Mouse (Mus musculus) cerebellum, adult 18-20 months (tissue): Measurements from ENCODE around the gene Plppr3.

ENCODE experiments used
- DNase-seq, 2 experiments: peaks; one replicate each; pipeline ENCODE4 v3.0.0; 2021

Gene Plppr3

GRCm38 (mm10) chr10:79874290-79874862 lies at the start of gene Plppr3, which contains the start of gene Prtn3:
TSS of gene Plppr3 (minus strand) at chr10:79874634.
TSS of gene Prtn3 (plus strand) at chr10:79874476.
- DNase-seq = peak in 1 of 2 experiments; percentile 61

- DNase-seq = peak in 1 of 2 experiments; percentile 56
Observed at GRCm38 (mm10) chr10:79921572-79921971, 47.1 kb upstream of the Plppr3 start.

GRCm38 (mm10) chr10:79920958-79921535 lies 46.6 kb upstream of the Plppr3 start, which contains the start of gene R3hdm4:
TSS of gene R3hdm4 (minus strand) at chr10:79921208.
- DNase-seq = peak in 1 of 2 experiments; percentile 50

- no peak for DNase-seq
Observed at GRCm38 (mm10) chr10:79920056-79920890, 45.8 kb upstream of the Plppr3 start.

GRCm38 (mm10) chr10:79919251-79919849 lies 44.9 kb upstream of the Plppr3 start:
- DNase-seq = no peak

GRCm38 (mm10) chr10:79918231-79919078 lies 44.0 kb upstream of the Plppr3 start:
- peak; percentile 54 to 56 for DNase-seq

- no peak for DNase-seq
Observed at GRCm38 (mm10) chr10:79917532-79918100, 43.2 kb upstream of the Plppr3 start.

- DNase-seq = peak; percentile 90 to 93
Observed at GRCm38 (mm10) chr10:79916808-79917531, 42.5 kb upstream of the Plppr3 start, which contains the start of gene Kiss1r. TSS of gene Kiss1r (plus strand) at chr10:79916971.

GRCm38 (mm10) chr10:79916081-79916480 lies 41.6 kb upstream of the Plppr3 start:
- DNase-seq = peak in 1 of 2 experiments; percentile 40

GRCm38 (mm10) chr10:79914948-79915596 lies 40.6 kb upstream of the Plppr3 start:
- DNase-seq = no peak

- DNase-seq = no peak
Observed at GRCm38 (mm10) chr10:79914131-79914947, 39.9 kb upstream of the Plppr3 start.

- DNase-seq = no peak
Observed at GRCm38 (mm10) chr10:79912412-79912811, 38.0 kb upstream of the Plppr3 start.

- no peak for DNase-seq
Observed at GRCm38 (mm10) chr10:79910556-79910955, 36.1 kb upstream of the Plppr3 start, which contains the start of gene Gm26602. TSS of gene Gm26602 (plus strand) at chr10:79910856.

- peak; percentile 48 to 58 for DNase-seq
Observed at GRCm38 (mm10) chr10:79909092-79909922, 34.9 kb upstream of the Plppr3 start.

GRCm38 (mm10) chr10:79908167-79909091 lies 34.0 kb upstream of the Plppr3 start, which contains the start of gene Med16:
TSS of gene Med16 (minus strand) at chr10:79908923.
- peak; percentile 96 for DNase-seq

- no peak for DNase-seq
Observed at GRCm38 (mm10) chr10:79907415-79907814, 33.0 kb upstream of the Plppr3 start.

GRCm38 (mm10) chr10:79906712-79907111 lies 32.3 kb upstream of the Plppr3 start:
- no peak for DNase-seq
